Mouse (Mus musculus) gastrocnemius, postnatal 25 days (tissue): ENCODE data around the gene Gm17324. TPM values are rescaled to one million over a fixed set of nuclear protein-coding genes. Genes with fewer than 3 reads are reported as not detected.
"Not testable (repeated sequence)": the region's sequence is repeated elsewhere in the genome, so short reads cannot be mapped to it uniquely, and the experiment has no call there.

Experiments
- DNase-seq: peaks from one replicate; pipeline ENCODE4 v3.0.0; 2022
- long read RNA-seq, 2 experiments: library from polyadenylated mRNA; stranded (forward); transcript quantifications; one replicate each; pipeline ENCODE4 v2.0.0; 2021
- total RNA-seq, 2 experiments: library from RNA; stranded (reverse); gene quantifications; 1 replicate in 1 of 2; 2 replicates in 1 of 2; pipeline ENCODE4 v1.2.3; 2021

The Gm17324 gene
- not detected for total RNA-seq
- long read RNA-seq, experiment 1, result 0 reads
- long read RNA-seq, experiment 2, result 0 reads

- DNase-seq, result peak; percentile 88
These were observed at the start of gene Gm17324, which contains the start of gene Mto1 for GRCm38 (mm10) chr9:78447973-78448873. Gene Gm17324 (minus strand): TSS chr9:78448786. Gene Mto1 (plus strand): TSS chr9:78448208.

DNA sequence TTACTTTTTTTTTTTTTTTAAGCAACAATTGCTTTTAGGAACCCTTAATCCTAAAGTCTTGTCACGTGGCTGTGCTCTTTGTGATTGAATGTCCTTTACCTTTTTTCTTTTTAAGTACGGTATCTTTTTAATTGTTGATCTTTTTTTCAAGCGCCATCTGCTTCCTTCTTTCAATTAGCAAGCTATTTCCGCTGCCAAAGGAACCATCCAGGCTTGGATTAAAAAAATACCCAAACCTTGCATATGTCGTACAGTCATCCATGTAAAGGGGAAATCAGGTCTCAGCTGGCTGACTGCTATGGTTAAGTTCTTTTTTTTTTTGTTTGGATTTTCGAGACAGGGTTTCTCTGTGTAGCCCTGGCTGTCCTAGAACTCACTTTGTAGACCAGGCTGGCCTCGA lies 44.6 kb upstream of the Gm17324 start:
- no peak for DNase-seq

- DNase-seq, result no peak
These were observed 43.7 kb upstream of the Gm17324 start for GRCm38 (mm10) chr9:78492254-78492653.

GRCm38 (mm10) chr9:78491169-78491568 lies 42.6 kb upstream of the Gm17324 start:
- no peak for DNase-seq

- DNase-seq, result peak; percentile 26
These were observed 40.4 kb upstream of the Gm17324 start, which contains the start of gene Eef1a1 for GRCm38 (mm10) chr9:78488890-78489420. Gene Eef1a1 (minus strand): TSS chr9:78489151.

- DNase-seq, result not testable (repeated sequence)
These were observed 39.4 kb upstream of the Gm17324 start for GRCm38 (mm10) chr9:78488021-78488420.

GRCm38 (mm10) chr9:78484660-78485059 lies 36.1 kb upstream of the Gm17324 start:
- no peak for DNase-seq

DNA sequence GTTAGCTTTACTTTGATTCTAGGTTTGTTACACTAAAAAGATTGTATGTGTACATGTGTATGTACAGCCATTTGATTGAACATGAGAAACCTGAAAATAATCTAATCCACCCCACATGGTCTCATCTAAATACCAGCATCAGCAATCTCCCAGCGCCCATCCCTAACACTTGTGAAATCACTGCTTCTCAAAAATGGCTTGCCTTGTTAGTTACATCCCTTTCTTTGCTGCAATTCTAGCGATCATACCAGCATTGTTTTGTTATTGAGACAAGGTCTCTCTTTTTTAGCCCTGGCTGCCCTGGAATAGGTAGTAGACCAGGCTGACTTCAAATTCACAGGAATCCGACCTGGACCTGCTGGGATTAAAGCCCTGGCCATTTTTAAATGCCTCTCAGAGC lies 33.8 kb upstream of the Gm17324 start:
- no peak for DNase-seq

DNA sequence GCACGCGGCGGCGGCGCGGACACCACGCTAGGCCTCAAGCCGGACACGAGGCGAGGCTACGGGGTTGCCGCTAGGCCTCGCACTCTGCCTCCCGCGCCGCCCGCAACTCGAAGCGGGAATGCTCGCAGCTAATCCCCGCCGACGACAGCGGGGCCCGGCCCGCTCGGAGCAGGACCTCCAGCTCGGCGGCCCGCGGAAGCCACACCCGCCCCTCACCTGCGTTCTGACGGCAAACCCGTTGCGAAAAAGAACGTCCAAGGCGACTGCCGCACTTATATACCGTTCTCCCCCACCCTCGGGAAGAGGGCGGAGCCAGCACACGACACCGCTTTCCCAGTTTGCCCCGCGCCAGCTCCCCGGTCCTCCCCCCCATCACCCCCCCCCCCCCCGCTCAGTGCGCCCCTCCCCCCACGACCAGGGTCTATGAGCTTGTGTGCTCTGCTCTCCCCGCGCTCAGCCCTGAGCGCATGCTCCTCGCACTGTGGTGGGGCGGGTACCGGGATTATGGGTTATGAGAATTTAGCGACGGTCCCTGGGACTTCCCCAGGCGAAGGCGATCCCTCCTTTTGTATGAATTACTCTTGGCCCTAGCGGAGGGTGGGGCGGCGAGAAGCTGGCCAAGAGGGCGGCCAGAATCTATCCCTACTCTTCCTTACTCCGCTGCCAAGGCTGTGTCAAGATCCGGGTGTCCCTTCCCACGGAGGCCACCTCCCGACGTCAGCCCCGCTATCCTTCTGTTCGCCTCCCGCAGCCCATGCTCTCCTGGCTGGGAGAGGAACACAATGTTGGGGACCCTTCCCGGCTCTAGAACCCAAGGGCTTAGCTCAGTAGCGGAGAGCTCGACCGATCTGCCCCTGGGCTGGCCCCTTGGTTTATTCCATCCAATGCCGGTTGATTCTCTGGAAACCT lies 33.1 kb upstream of the Gm17324 start:
- DNase-seq, result peak; percentile 96

- peak; percentile 72 for DNase-seq
These were observed 32.2 kb upstream of the Gm17324 start for GRCm38 (mm10) chr9:78480706-78481358.

DNA sequence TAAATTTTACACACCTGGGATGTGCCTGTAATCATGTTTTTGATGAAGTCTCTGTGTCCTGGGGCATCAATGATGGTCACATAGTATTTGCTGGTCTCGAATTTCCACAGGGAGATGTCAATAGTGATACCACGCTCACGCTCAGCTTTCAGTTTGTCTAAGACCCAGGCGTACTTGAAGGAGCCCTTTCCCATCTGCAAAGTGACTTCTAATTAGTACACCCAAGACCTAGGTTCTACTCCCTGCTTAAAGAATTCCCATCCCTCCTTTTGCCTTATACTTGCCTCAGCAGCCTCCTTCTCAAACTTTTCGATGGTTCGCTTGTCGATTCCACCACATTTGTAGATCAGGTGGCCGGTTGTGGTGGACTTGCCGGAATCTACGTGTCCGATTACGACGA lies 31.6 kb upstream of the Gm17324 start:
- DNase-seq, result not testable (repeated sequence)

DNA sequence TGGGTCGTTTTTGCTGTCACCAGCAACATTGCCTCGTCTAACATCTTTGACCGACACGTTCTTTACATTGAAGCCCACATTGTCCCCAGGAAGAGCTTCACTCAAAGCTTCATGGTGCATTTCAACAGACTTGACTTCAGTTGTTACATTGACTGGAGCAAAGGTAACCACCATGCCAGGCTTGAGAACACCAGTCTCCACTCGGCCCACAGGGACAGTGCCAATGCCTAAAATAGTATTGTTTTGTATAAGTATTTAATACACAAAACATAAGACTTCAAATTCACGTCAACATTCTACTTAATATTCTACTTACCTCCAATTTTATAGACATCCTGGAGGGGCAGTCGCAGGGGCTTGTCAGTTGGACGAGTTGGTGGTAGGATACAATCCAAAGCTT lies 30.7 kb upstream of the Gm17324 start:
- DNase-seq, result not testable (repeated sequence)

DNA sequence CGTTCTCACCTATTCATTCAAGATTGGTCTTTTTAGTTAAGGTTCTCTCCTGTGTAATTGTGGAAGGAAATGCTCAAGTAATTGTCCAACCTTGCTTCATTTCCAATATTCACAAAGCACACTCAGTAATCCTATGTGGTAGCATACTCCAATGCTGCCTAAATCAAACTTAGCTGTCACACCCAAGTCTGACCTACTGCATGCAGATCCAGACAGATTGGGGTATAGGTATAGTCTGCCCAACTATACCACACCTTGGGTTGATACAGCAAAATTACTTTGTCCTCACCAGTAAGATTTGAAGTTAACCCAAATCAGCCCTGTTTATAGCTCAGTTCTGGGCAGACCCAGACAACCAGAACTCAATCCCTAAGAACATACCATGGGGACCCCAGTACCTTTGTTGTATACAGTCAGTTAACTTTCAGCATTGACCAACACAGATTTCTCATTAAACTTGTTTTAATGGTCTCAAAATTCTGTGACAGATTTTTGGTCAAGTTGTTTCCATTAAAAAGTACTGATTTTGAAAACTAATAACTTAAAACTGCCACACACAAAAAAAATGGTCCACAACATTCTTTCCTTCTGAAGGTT lies 29.5 kb upstream of the Gm17324 start:
- not testable (repeated sequence) for DNase-seq

- no peak for DNase-seq
These were observed 28.5 kb upstream of the Gm17324 start for GRCm38 (mm10) chr9:78477021-78477551.

GRCm38 (mm10) chr9:78476531-78477020 lies 28.0 kb upstream of the Gm17324 start:
- DNase-seq, result no peak

GRCm38 (mm10) chr9:78475873-78476272 lies 27.3 kb upstream of the Gm17324 start:
- DNase-seq, result no peak

DNA sequence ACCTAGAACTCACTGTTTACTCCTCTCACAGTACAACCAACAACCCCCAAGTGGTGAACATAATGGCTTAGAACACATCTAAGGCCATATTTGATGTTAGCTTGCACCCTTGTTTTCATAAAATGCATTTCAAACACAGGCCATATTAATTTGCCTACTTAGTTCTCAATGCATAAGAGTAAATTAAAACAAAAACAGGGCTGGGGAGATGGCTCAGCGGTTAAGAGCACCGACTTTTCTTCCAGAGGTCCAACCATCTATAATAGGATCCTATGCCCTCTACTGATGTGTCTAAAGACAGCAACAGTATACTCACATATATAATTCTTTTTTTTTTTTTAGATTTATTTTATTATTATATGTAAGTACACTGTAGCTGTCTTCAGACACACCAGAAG lies 26.8 kb upstream of the Gm17324 start:
- no peak for DNase-seq

- no peak for DNase-seq
These were observed 26.3 kb upstream of the Gm17324 start for GRCm38 (mm10) chr9:78474771-78475382.

DNA sequence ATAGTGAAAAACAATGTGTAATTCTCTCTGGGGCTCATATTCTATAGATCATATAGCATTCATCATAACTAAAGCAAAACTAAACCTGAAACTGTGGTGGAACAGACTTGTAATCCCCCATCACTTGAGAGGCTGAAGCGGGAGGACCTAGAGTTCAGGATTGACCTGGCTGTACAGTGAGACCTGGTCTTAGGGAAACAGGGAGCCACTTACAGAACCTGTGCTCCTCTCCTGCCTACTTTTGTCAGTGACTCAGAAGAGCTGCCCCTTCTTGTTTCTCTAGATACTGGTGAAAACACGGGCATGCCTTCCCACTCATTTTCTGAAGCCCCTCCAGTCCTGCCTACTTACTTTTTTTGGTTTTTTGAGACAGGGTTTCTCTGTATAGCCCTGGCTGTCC lies 25.7 kb upstream of the Gm17324 start:
- no peak for DNase-seq

DNA sequence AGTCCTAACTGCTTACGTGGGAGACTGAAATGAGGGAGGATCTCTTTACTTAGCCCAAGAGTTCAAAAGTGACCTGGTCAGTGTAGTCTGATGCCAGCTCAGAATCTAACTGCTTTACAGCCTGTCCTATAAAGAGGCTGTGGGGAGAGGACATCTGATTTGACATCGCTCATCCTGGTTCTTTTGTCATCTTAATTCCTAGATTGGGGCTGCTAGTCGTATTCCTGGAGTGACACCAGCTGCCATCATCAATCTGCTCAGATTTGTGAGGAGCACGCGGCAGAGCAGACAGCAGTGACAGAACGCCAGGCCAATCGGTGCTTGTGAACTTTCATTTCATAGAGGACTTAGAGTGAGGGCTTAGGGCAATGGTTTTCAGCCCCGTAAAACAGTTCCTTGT lies 25.0 kb upstream of the Gm17324 start:
- no peak for DNase-seq
